Mouse (Mus musculus) kidney, adult 2 months (tissue): Measurements from ENCODE around the gene Dynll2.
A peak's percentile ranks its signal among the peaks of the same experiment; 100 is the strongest.

Experiments used
- CTCF ChIP-seq: fragments of 200-500 bp; conservative IDR thresholded peaks from 2 replicates; pipeline ENCODE4 v1.5.1; 2011; ENCODE audit warnings: low read depth, mild to moderate bottlenecking, control low read depth, low read length, moderate library complexity, mixed read lengths; ENCODE audit not compliant: insufficient read depth, insufficient read length
- POLR2A ChIP-seq: fragments of 200-500 bp; IDR thresholded peaks from one replicate; pipeline ENCODE4 v1.6.1; 2011; ENCODE audit warnings: low read depth, low read length, control low read depth

- TF ChIP-seq CTCF (peak; percentile 43), POLR2A (no peak)
Observed at GRCm38 (mm10) chr11:87999751-88000150, 12.4 kb upstream of the Dynll2 start.
